Mouse (Mus musculus) layer of hippocampus, adult 8-10 months (tissue): ENCODE results near the gene Znhit3. TPM values are rescaled to one million over a fixed set of nuclear protein-coding genes. Genes with fewer than 3 reads are reported as not detected.

Source experiments
- DNase-seq, 2 experiments: peaks; one replicate each; pipeline ENCODE4 v3.0.0; 2022; ENCODE audit warnings: low spot score in 2 of 2
- total RNA-seq, 4 experiments: library from RNA; stranded (reverse); gene quantifications; 2 replicates each; pipeline ENCODE4 v1.2.4; 2022

Gene Znhit3
- total RNA-seq, 4 experiments from 2014 or later: 26.9 to 34.3 (median 31.1) TPM

DNA sequence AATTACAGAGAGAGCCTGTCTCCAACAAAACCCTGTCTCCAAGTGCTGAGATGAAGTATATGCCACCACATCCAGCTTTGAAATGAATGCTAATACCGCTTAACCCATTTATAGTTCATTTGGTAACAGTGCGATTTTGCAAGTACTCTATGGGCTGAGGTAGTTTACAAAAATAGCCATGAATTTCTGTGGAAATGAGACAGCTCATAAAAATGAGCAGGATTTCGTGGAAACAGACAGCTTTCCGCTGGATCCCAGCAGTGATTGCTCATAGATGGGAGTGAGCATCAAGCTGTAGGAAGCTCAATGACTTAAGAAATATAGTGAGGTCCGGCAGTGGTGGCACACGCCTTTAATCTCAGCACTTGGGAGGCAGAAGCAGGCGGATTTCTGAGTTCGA is 4.8 kb upstream of the Znhit3 start:
- peak in 1 of 2 experiments; percentile 14 for DNase-seq

DNA sequence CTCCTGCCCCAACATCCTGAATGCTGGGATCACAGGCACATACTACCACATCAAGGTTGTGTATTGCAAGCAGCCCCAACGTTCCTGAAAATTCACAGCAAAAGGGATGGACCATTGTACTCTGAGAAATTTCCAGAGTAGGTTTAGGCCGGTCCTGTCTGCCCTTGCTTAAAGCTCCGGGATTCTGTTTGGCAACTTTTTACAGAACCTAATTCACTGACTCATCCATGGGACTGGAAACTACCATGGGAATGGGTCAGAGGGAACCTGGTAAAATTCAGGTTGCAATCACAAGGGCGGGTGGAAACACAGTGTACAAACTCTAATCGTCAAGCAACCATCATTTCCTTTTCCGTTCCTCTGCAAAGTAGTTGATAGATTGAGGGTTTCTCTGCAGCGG is 3.8 kb upstream of the Znhit3 start:
- no peak for DNase-seq

DNA sequence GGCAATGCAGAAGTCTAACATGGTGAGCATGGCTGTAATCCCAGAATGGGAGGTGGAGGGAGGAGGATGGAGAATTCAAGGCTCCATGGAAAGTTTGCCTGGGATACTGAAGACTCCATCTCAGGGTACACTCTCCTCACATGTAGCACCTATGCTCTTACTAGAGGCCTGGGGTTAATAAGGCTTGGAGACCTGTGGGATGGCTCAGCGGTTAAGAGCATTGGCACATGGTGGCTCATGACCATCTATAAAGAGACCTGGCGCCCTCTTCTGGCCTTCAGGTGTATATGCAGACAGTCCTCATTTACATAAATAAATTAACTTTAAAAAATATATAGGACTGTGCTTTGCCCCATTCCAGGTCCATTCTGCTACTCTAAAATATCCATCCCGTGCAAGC is 3.1 kb upstream of the Znhit3 start:
- no peak for DNase-seq

DNA sequence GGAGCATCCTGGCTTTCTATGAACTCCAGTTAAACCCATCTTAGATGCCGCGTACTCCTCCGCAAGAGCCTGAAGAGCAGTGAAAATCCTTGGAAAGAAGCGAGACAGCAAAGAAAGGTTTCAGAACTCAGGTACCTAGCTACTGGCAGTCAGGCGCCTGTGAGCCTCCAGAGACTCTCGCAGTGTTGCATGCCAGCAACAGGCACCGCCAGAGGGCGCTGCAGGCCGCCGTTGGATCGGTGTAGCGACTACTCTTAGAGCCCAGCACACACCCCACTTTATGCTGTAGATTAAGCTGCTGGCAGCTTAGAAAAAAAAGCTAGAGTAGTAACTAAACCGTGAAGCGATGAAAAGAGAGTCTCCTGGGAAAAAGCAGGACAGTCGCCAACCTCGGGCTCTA is 2.3 kb upstream of the Znhit3 start:
- DNase-seq: peak; percentile 72 to 91

DNA sequence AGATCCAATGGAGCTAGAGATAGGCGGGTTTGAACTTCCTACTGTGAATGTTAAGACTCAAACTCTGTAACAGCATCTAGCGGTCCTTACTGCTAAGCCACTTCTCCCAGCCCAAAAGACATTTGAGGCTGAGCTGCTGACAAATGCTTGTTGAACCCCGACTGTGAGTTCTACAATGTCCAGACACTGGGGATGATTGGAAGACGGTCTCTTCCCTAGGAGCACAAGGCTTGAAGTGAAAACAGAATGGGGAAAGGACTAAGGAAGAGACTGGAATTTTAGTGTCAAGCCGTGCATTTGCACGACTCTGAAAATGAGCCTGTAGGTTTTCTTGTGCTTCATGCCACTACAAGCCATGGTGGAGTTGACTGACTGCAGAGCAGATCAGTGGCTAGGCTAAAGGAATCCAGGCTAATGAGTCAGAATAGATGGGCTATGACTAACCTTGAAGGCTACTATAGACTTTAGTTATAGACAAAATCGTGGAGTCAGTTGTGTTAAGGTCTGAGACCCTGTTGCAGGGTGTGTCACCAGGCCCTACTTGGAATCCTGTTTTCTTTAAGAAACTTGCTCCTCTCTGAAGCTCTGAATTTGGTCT is 636 bp upstream of the Znhit3 start:
- DNase-seq: no peak

DNA sequence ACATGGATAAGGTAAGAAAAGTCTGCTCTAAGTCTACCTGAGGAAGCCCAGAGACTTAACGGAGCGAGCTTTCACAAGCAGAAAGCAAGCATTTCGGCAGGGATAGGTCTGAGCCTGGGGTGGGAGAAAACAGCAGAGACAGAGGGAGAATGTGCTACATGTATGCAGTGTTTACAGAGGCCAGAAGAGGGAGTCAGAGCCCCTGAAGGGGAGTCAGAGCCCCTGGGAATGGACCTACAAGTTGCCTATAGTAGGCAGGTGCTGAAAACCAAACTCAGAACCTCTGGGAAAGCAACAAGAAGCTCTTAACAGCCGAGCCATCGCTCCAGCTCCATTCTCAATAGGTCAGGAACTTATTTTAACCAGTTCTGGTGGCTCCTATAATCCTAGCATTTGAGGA is 1.5 kb downstream of the Znhit3 start:
- no peak for DNase-seq

DNA sequence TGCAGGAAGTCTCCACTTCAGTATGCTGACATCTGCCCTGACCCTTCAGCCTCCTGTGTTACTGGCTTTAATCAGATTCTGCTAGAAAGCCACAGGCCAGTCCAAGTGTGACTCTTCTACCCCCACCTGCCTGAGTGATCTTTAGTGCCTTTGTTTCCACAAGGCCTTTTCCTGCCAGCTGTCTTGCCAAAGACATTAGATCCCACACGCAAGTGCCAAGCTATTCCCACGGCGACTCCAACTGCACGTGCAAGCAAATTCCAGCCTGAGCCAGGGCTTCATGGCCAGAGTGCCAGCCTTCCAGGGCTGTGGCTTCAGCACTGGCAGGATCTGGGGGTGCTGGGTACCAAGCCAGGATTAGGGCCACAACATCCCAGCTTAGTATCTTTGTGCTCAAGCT is 5.8 kb downstream of the Znhit3 start:
- DNase-seq: no peak

DNA sequence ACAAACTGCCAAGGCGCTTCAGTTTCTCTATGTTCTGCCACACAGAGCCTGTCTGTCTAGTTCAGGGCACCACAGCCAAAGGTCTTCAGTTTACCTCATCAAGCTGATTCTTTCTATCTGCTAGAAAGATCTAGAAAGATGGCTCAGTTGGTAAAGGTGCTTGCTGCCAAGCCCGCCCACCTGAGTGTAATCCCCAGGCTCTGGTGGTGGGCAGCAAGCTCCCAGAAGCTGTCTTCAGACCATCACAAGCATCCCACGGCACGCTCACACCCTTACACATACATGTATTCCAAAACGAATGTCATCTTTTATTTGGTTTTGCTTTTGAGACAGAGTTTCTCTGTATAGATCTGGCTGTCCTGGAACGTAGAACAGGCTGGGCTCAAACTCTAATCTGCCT is 7.7 kb downstream of the Znhit3 start:
- no peak for DNase-seq

DNA sequence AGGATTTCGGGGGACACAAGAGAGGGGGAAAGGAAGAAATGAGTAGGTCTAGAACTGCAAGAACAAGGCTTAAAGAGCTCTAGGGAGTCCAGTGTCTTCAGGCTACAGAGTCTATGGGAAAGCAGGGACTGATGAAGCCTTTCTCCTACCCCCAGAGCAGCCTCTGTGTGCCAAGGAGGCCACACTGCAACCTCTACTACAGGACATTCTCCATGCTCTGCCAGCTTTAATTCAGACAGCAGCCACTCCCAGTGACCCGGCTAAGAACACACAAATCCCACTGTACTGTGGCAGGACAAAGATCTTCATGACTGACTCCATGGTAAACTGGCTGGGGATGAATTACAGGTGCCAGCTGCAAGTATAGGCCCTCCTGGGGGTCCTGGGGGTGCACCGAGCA is 9.1 kb downstream of the Znhit3 start:
- no peak for DNase-seq

DNA sequence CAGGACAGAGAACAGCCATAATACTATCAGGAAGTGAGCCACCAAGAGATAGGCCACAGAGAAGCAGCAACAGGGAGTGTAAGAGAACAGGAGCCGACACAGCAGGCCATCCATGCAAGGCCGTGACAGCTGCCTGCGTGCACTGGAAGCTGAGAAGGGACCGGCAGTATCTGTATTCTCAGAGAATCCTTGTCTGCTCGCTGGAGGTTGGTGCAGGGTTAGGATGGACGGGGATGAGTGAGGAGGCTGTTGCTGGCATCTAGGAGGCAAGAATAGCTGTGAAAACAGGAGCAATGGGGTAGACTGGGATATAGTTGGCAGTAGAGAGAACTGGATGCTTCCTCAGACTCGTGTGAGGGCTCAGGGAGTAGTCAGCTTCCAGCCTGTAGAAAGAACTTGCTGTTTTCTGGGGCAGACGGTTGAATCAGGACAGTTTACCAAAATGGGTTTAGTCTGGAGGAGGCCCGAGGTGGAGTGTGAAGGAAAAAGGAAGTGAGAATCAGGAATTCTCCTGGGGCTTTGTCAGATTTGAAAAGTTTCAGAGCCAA is 11.5 kb downstream of the Znhit3 start:
- no peak for DNase-seq

DNA sequence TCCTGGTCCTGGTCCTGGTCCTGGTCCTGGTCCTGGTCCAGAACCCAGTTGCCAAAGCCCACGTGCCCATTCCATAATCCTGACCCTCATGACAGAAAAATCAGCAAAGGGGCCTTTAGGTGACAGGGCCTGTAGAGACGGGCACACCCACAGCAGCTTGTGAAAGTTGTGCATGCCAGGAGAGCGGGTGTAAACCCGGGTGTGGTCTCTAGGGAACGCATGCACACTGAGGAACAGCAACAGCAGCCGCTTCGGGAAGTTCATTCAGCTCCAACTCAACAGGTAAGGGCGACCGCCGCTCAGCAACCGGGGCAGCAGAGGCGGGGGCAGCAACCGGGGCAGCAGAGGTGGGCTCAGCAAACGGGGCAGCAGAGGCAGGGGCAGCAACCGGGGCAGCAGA is 23.1 kb downstream of the Znhit3 start:
- DNase-seq: no peak

DNA sequence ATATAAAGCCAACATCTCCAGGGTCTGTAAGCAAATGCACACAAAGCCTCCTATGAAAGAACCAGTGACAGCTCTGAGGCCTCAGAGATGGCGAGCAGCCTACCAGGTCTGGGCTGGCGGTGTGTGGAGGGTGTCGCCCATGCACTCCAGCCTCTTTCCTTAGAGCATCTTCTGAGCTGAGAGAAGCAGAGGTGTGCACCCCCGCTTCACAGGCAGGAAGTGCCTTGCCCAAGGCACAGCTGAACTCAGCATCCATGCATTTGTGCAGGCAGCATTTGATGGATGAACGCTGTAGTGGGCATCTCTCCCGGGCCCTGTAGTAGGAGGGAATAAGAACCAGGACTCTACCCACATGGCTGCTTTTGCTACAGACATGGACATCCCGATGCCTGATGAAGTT is 24.5 kb downstream of the Znhit3 start:
- DNase-seq: no peak

DNA sequence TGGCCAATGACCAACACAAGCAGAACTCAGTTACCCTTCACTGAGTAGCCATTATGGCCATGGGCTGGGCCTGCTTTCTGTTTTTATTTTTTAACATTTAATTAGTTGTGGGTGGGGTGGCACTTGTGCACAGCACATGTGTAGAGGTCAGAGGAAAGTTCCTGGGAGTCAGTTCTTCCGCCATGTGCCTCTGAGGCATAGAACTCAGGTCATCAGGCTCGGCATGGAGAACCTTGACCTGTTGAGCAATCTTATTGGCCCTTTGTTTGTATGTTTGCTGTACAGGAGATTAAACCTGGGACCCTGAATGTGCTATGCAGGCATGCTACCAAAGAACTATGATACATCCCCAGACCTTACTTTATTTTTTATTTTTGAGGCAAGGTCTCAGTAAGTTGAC is 26.7 kb downstream of the Znhit3 start:
- DNase-seq: no peak

DNA sequence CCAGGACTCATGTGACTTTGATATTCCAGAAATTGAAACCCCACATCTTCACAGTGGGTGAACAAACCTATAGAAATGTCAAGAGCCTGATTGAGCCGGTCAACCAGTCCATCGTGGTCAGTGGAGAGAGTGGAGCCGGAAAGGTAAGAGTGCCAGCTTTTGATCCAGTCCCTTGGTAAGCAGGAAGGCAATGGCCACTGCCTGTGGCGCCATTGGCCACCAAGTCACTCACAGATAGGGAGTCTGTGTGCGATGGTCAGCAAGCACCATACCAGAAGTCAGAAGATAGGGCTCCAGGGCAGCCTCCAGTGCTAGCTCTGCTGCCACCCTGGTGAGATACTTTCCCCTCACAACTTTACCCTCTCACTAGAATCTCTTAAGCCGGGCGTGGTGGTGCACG is 28.1 kb downstream of the Znhit3 start:
- DNase-seq: no peak

DNA sequence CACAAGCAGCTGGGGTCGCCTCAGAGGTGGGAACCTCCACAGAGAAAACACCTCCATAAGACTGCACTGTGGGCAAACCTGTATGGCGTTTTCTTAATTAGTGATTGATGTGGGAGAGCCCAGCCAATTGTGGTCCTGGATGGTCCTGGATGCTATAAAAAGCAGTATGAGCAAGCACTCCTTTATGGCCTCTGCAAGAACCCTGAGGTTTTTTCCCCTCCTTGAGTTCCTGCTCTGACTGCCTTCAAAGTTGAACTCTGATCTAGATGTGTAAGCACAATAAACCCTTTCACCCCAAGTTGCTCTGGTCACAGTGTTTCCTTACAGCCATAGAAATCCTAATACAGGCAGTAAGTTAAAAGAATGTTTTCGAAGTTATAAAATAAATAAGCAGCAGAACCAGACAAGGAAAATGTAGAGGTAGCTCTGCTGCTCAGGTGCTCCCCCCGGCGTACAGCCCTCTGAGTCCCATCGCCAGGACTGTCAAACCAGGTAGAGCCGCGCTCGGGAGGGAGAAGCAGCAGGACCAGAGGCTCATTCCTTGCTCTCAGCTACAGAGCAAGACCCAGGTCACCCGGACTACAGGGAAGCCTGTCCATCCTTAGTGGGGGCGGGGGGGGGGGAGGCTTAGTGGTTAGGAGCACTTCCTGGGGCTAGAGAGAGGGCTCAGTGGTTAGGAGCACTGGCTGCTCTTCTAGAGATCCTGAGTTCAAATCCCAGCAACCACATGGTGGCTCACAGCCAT is 29.2 kb downstream of the Znhit3 start:
- no peak for DNase-seq

DNA sequence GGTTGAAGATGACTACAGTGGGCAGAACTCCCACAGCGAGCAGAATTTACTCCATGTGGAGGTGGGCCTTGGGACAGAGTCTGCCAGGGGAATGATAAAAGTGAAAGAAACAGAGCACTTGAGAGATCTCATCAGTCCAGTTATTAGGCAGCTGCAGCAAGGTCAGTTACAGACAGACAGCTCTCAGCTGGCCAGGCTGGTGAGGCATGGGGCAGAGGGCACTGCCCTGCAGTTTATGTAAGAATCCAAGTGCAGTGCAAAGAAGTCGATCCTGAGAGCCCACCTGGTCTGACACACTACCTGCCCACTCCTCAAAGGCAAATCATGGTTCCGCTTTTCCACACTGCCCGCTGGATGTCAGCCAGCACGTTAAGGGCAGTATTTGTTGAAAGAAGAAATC is 29.9 kb downstream of the Znhit3 start:
- DNase-seq: no peak

DNA sequence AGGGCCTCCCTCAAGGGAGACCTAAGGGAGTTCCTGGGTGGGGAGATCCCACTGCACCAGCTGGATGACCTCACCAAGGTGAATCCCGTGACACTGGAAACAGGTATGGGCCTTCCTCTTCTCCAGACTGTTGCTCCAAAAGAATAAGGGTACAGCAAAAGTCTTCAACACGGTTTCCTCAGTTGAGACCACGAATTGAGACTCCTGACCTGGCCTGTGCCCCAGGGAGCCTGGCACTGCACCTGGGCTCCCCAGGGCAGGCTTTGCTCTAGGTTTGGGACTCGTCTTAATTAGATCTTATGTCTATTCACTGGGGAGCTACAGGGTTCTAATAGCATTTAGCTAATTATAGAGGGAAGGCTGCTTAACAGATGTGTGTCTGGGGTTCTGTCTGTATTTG is 30.9 kb downstream of the Znhit3 start:
- no peak for DNase-seq

DNA sequence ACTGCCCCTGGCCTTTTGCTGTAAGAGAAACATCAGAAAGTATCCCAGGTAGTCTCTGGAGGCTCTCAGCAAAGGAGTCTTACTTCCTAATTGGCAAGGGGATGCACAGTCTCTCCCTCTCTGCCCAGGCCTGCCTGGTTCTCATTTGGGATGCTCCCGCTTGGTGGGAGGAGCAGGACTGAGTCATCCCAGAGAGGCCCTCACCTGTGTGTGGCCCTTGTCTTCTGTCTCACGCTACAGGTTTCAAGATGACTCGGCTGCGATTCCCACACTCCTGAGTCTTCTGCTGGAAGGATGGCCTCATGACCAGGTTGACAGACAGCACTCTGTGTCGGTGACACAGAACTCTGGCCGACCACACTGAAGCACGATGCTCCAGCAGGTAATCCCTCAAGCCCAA is 33.8 kb downstream of the Znhit3 start:
- DNase-seq: no peak

DNA sequence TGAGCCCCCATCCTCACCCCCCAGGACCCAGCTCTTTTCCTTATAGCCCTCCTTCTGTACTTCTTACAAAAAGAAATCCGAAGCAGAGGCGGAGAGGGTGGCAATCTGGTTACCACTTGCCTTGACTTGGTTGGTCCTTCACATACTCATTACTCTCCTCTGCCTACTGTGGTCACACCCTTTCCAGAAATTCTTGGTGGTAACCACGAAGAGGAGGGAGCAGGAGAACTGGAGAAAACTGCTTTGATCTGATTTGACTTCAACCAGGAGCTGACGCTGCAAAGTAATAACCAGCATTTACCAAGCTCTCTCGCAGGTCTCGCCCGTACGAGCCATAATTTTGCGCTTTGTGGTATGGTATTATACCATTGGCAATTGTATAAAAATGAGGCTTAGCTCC is 35.2 kb downstream of the Znhit3 start:
- DNase-seq: no peak

DNA sequence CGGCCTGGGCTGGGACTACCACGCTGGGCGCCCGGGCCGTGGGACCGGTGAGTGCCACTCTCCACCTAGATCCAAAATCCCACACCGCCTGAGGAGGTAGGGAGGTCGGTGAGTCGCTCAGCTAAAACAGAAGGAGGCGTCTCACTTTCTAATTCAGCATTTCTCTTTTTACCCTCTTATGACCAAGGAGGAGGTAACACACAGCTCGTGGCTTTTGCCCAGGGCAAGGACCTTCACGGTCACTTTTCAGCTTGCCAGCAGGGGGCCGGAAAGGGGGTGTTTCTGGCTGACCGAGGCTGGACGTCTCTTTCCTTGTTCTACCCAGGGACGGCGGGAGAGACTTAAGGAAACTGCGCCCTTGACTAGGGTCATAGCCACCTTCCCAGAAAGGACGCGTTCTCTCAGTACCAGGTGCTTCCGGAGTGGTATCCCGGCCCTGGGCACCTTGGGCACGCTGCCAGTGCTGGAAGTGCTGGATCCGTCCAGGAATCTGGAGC is 35.7 kb downstream of the Znhit3 start:
- peak in 1 of 2 experiments; percentile 25 for DNase-seq

DNA sequence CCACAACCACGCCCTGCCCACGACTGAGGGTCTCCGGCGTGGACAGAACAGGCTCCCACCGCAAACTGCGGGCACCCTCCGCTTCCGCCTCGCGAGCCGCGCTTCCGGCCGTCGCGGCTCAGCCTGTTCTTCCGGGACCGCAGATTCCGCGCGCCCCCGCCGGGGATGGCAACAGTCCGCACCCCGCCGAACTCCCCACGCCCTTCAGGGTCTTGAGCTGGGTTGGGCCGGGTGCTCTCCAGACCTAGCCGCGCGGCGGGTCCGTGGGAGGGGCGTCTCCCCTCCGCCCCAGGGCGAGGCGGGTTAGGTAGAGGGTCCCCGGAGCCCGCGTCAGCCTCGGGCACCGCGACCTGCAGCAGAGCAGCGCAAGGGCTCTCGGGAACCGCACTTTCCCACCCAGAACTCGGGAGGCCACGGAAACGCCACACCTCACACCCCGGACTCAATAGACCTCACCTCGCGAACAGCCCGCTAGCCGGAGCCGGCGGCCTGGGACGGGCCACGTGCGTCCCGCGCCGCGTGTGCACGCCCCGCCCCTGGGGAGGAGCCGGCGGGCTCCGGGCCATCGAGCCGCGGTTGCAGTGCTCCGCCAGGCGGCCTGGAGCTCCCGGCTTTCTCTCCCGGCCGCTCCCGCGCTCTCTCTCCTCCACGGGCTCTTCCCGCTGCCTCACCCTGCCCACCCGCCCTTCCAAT is 36.2 kb downstream of the Znhit3 start, which contains the start of the genes Myo19 and Pigw:
TSS of gene Myo19 (plus strand) at position 377 of the 693 bp plus-strand sequence.
TSS of gene Pigw (minus strand) at position 514 of the 693 bp plus-strand sequence.
- DNase-seq: peak; percentile 44 to 57
